Mouse (Mus musculus) retina, postnatal 7 days (tissue): ENCODE results near the gene Aak1.

ENCODE experiments used
- DNase-seq: peaks from one replicate; pipeline ENCODE4 v3.0.0-alpha.2; 2012; ENCODE audit warnings: low read depth, low spot score

Aak1 gene

GRCm38 (mm10) chr6:86885816-86886529, 36.7 kb downstream of the Aak1 start:
- DNase-seq = no peak

DNA sequence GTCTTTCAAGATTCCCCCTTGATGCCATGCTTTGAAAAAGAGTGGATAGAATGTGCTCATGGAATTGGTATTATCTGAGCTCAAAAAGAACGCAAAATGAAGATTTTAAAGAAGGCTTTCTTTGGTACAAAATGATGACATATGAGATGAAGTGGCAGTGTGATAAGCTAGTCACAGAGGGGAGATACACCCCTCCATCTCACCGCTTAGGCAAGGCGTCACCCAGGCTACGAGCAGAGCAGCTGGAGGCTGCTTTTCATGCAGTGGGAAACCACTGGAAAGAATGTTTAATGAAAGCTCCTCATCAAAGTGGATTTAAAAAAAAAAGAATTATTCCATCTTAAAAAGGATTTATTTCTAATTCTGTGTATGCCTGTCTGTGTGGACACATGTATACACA, 37.5 kb downstream of the Aak1 start:
- no peak for DNase-seq

- no peak for DNase-seq
These were observed 48.2 kb downstream of the Aak1 start for GRCm38 (mm10) chr6:86897520-86897919.

GRCm38 (mm10) chr6:86899053-86899452, 49.7 kb downstream of the Aak1 start:
- peak; percentile 25 for DNase-seq

DNA sequence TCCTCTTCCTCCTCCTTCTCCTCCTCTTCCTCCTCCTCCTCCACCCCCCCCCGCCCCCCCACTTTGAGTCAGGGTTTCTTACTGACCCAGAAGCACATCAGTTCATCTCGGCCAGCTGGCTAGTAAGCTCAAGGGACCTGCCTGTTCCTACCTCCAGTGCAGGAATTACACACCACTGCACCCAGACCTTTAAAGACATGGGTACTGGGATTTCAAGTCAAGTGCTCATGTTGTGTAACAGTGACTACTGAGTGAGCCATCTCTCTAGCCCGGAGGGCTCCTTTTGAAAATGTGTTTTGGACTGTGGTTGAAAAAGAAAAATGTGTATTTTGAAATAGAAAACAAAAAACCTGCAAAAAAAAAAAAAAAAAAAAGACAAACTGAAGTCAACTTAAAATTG, 50.6 kb downstream of the Aak1 start:
- DNase-seq = no peak

DNA sequence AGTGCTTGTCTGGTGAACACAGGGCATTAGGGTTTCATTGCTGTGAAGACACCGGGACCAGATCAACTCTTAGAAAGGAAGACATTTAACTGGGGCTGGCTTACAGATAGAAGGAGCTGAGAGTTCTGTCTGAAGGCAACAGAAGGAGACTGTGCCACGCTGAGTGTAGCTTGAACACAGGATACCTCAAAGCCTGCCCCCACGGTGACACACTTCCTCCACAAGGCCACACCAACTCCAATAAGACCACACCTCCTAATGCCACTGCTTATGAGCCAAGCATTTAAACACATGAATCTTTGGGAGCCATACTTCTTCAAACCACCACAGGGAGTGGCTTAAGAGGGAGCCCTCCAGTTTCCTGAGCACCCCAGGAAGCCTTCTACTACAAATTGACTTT, 51.2 kb downstream of the Aak1 start:
- DNase-seq = no peak

- no peak for DNase-seq
These were observed 56.2 kb downstream of the Aak1 start for GRCm38 (mm10) chr6:86905500-86905899.

- no peak for DNase-seq
These were observed 57.9 kb downstream of the Aak1 start for GRCm38 (mm10) chr6:86907191-86907590.

DNA sequence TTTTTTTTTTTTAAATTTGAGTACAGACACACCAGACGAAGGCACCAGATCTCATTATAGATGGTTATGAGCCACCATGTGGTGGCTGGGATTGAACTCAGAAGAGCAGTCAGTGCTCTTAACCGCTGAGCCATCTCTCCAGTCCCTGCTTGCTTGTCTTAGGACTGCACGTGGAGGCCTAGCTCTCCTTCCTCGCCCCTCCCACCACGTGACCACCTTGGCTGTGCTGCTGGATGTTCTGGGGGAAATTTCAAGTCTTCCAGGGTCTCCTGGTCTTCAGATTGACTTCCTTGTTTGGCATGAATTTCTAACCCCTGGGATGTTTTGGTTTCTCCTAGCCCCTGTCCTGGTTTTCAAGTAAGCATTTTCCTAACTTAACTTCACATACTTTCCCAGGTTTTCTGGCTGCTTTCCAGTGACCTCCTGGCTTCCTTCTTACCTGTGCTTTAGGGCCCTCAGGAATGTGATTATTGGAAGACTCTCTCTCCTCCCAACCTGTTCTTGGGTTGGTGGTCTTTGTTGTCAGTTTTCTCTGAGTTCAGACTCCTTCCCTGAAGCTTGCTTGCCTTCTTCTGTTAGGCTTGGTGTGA, 59.3 kb downstream of the Aak1 start:
- no peak for DNase-seq

DNA sequence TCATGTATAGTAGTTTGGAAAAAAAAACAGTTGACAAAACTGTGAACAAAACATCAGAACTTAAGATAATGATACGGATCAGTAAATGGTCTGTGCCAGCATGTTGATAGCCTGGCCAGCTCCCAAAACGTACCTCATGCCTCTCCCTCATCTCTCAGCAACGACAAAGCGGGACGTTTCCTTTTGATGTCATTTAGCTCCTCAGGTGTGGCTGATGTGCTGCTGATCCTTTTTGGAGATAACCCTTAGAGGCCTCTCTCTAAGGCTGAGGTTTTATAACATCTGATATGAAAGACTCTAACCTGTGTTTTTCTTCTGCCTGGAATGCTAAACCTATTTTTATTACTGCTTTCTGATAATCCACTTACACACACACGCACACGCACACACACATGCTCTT, 60.6 kb downstream of the Aak1 start:
- DNase-seq = no peak

DNA sequence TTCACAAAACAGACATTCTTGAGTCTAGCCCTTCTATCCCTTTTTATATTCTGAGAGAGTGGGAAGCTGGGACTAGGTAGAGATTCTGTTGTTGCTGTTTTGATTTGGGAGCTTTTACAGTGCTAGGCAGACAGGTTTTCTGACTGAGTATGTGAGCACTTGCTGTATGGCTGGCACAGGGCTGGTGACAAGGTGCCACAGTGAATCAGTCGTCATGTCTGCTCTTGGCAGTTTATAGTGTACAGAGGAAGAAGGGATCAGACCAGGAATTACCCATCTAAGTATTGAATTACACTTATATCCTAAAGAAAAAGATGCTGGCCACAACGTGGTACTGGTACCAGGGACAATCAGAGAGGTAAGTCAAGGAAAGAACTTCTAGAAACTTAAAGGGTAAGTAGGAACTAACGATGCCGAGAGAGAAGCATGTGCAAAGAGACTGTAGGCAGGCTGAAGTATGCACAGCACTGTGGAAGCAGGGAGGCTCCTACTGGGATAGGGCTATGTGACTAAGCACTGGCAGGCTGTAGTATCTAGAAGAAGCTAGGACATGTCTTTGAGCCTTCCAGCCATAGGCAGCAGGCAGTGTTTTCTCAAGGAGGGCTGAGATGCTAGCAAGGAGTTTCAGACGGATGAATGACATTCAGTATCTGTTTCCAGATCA, 67.0 kb downstream of the Aak1 start:
- DNase-seq = no peak

DNA sequence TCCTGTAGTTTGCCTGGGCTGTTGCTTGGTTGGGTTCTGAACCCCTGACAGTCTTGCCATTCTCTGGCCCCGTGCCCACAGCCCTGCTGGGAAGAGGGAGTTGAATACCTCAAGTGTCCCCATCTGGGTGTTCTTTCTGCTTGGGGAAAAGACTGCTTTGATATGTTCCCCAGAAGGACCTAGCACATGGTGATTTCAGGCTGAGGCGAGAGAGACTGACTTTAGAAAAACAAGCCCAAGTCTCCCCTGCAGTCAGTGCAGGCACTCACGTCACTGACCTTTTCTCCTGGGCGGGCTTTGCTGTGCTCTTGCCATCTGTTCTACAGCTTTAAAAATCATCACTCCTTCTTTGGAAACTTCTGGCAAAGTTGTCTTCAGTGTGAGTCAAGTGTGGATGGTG, 67.9 kb downstream of the Aak1 start:
- no peak for DNase-seq

GRCm38 (mm10) chr6:86918058-86918835, 68.9 kb downstream of the Aak1 start:
- DNase-seq = no peak

GRCm38 (mm10) chr6:86921880-86922279, 72.6 kb downstream of the Aak1 start:
- peak; percentile 57 for DNase-seq

GRCm38 (mm10) chr6:86924746-86925145, 75.4 kb downstream of the Aak1 start:
- no peak for DNase-seq

DNA sequence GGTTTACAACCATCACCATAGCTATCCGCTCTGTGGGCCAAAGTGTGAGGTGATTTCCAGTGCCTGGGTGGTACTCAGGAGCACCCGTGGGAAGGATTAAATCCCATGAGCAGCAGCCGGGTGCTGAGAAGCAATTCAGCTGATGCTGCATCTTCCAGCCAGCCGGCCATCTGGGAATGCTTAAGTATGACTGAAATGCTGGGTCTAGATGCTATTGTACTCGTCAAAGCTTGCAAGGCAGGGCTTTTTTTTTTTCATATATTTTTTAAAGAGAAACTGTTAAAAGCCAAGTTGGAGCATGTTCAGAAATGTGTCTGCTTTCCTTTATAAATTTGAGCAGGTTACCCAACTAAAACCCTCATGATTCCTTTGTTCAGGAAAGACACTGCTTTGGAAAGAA, 85.2 kb downstream of the Aak1 start:
- DNase-seq = peak; percentile 31

GRCm38 (mm10) chr6:86939797-86940196, 90.5 kb downstream of the Aak1 start:
- DNase-seq = no peak

GRCm38 (mm10) chr6:86940966-86941365, 91.6 kb downstream of the Aak1 start:
- no peak for DNase-seq

- no peak for DNase-seq
These were observed 97.8 kb downstream of the Aak1 start for GRCm38 (mm10) chr6:86947100-86947499.

- DNase-seq = no peak
These were observed 99.4 kb downstream of the Aak1 start for GRCm38 (mm10) chr6:86948746-86949145.

- no peak for DNase-seq
These were observed 100.8 kb downstream of the Aak1 start for GRCm38 (mm10) chr6:86950141-86950540.

DNA sequence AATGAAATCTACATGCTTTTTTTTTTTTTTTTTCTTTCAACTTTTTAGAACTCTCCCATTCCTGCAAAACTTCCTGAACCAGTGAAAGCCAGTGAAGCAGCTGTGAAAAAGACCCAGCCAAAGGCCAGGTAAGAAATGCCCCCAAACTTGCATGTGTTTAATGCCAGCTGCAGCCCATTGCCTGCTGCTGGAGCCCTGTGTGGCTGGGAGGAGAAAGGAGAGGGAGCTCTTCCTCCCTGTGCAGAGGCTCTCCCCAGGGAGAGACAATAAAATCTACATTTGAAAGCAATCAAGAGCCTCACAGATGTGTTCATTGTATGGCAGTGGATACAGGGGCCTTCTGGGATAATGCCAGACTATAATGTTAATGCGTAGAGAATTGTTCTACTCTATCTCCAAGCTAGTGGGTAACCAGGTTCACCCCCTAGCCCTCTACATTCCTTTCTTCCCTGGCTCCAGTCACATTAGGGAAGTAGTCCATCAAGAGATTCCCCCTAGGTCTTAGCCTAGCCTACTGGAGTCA, 101.5 kb downstream of the Aak1 start:
- DNase-seq = no peak
